7 mouse cellular contexts compared by ENCODE assay signal in genomic region chr11:51945548-51945947, GRCm38 (mm10). TPM values are rescaled to one million over a fixed set of nuclear protein-coding genes. Genes with fewer than 3 reads are reported as not detected.
DNase-seq lines count a peak whose midpoint lies in the region; ATAC-seq lines count a peak whose summit lies in the region.

No protein-coding gene starts in this region.

- no peak overlapping the region for H3K4me2 ChIP-seq in midbrain, embryonic 12.5 days (replicated peaks)
- no peak overlapping the region for H3K4me2 ChIP-seq in midbrain, embryonic 14.5 days (ENCODE audit: low read length)
- H3K4me2 ChIP-seq in heart, embryonic 15.5 days, result peak overlapping the region; percentile 37
- no peak overlapping the region for H3K4me2 ChIP-seq in liver, embryonic 12.5 days

- H3K4me1 ChIP-seq in midbrain, embryonic 12.5 days, result peaks cover 12% of the 10 kb centered on the region
- H3K4me1 ChIP-seq in midbrain, embryonic 14.5 days (ENCODE audit: control insufficient read depth, insufficient read depth, low read length), result peaks cover 7% of the 10 kb centered on the region
- peaks cover 26% of the 10 kb centered on the region for H3K4me1 ChIP-seq in heart, embryonic 15.5 days (replicated peaks)
- H3K4me1 ChIP-seq in liver, embryonic 12.5 days, result peaks cover 15% of the 10 kb centered on the region

- no peak overlapping the region for H3K9ac ChIP-seq in midbrain, embryonic 12.5 days (replicated peaks)
- no peak overlapping the region for H3K9ac ChIP-seq in midbrain, embryonic 14.5 days (replicated peaks; ENCODE audit: low read length)
- H3K9ac ChIP-seq in heart, embryonic 15.5 days, result no peak overlapping the region; the same call in 1 of the 2 replicates
- H3K9ac ChIP-seq in liver, embryonic 12.5 days, result no peak overlapping the region

- no peak overlapping the region for H3K4me3 ChIP-seq in midbrain, embryonic 12.5 days
- H3K4me3 ChIP-seq in midbrain, embryonic 14.5 days (replicated peaks; ENCODE audit: low read depth, low read length), result no peak overlapping the region
- H3K4me3 ChIP-seq in heart, embryonic 15.5 days, result no peak overlapping the region
- no peak overlapping the region for H3K4me3 ChIP-seq in liver, embryonic 12.5 days

- WGBS in midbrain, embryonic 12.5 days, result 64% methylated on average over 8 of the region's 8 CpGs
- WGBS in midbrain, embryonic 14.5 days, result 50% methylated on average over 8 of the region's 8 CpGs
- WGBS in heart, embryonic 15.5 days, result 5% methylated on average over 8 of the region's 8 CpGs
- WGBS in liver, embryonic 12.5 days (ENCODE audit: insufficient replicate concordance), result 22% methylated on average over 8 of the region's 8 CpGs

- H3K27ac ChIP-seq in midbrain, embryonic 12.5 days (replicated peaks), result 0 out of 2 replicates have a peak overlapping the region, but pooled peaks have one; percentile 3
- no peak overlapping the region for H3K27ac ChIP-seq in midbrain, embryonic 14.5 days (replicated peaks; ENCODE audit: low read depth, low read length)
- H3K27ac ChIP-seq in heart, embryonic 15.5 days, result peak overlapping the region; percentile 70
- H3K27ac ChIP-seq in liver, embryonic 12.5 days, result no peak overlapping the region

- no peaks in the 10 kb centered on the region for H3K36me3 ChIP-seq in midbrain, embryonic 12.5 days
- H3K36me3 ChIP-seq in midbrain, embryonic 14.5 days (ENCODE audit: control insufficient read depth, insufficient read depth, low read length), result no peaks in the 10 kb centered on the region
- H3K36me3 ChIP-seq in heart, embryonic 15.5 days, result no peaks in the 10 kb centered on the region
- H3K36me3 ChIP-seq in liver, embryonic 12.5 days, result no peaks in the 10 kb centered on the region

- H3K9me3 ChIP-seq in midbrain, embryonic 12.5 days, result no peaks in the 10 kb centered on the region
- H3K9me3 ChIP-seq in midbrain, embryonic 14.5 days (ENCODE audit: control insufficient read depth, low read length), result no peaks in the 10 kb centered on the region
- no peaks in the 10 kb centered on the region for H3K9me3 ChIP-seq in heart, embryonic 15.5 days (replicated peaks)
- no peaks in the 10 kb centered on the region for H3K9me3 ChIP-seq in liver, embryonic 12.5 days (replicated peaks)

- ATAC-seq in midbrain, embryonic 12.5 days (ENCODE audit: low FRiP score, low read depth), result no peak
- ATAC-seq in midbrain, embryonic 14.5 days (ENCODE audit: low FRiP score, low TSS enrichment), result no peak
- peak; percentile 51; the same call in 1 of the 2 replicates for ATAC-seq in heart, embryonic 15.5 days (replicated peaks; ENCODE audit: insufficient number of reproducible peaks, insufficient read depth, low FRiP score, low read depth)
- no peak for ATAC-seq in liver, embryonic 12.5 days

- H3K27me3 ChIP-seq in midbrain, embryonic 12.5 days, result no peaks in the 10 kb centered on the region; the same call in 1 of the 2 replicates
- no peaks in the 10 kb centered on the region for H3K27me3 ChIP-seq in midbrain, embryonic 14.5 days (ENCODE audit: control insufficient read depth, insufficient read depth, low read length)
- H3K27me3 ChIP-seq in heart, embryonic 15.5 days, result 0 out of 2 replicates have a peak, but pooled peaks cover 3% of the 10 kb centered on the region
- H3K27me3 ChIP-seq in liver, embryonic 12.5 days (replicated peaks), result peaks cover 31% of the 10 kb centered on the region

- DNase-seq in midbrain, embryonic 14.5 days, result no peak
- DNase-seq in cerebellum, postnatal 14 days, result peak; percentile 55 to 72
- peak; percentile 72 to 73 for DNase-seq in right cerebral cortex, adult 2 months (ENCODE audit: low spot score in 2 of 2)
- no peak for DNase-seq in spleen, adult 18-20 months

RNA-seq across cellular contexts. Expression of gene Cdkn2aipnl, which starts 21.9 kb away (rescaled TPM):
- polyA plus RNA-seq in midbrain, embryonic 12.5 days (2016; fragmentation: Nextera tagmentation; extraction: Ambion mirVana), result 110 and 117 TPM in 2 replicates
- 102 and 125 TPM in 2 replicates for polyA plus RNA-seq in midbrain, embryonic 14.5 days (2014; fragmentation: Nextera tagmentation; extraction: Ambion mirVana)
- polyA plus RNA-seq in heart, embryonic 15.5 days (2015; fragmentation: Nextera tagmentation; extraction: Ambion mirVana), result 60.6 and 69.0 TPM in 2 replicates
- 75.0 and 77.3 TPM in 2 replicates for polyA plus RNA-seq in liver, embryonic 12.5 days (2016; fragmentation: Nextera tagmentation; extraction: Ambion mirVana)

RNA-seq across cellular contexts. Expression of gene Ube2b, which starts 55.0 kb away (rescaled TPM):
- polyA plus RNA-seq in midbrain, embryonic 12.5 days (2016; fragmentation: Nextera tagmentation; extraction: Ambion mirVana), result 232 and 244 TPM in 2 replicates
- polyA plus RNA-seq in midbrain, embryonic 14.5 days (2014; fragmentation: Nextera tagmentation; extraction: Ambion mirVana), result 183 and 186 TPM in 2 replicates
- 243 and 292 TPM in 2 replicates for polyA plus RNA-seq in heart, embryonic 15.5 days (2015; fragmentation: Nextera tagmentation; extraction: Ambion mirVana)
- polyA plus RNA-seq in liver, embryonic 12.5 days (2016; fragmentation: Nextera tagmentation; extraction: Ambion mirVana), result 113 and 116 TPM in 2 replicates

RNA-seq across cellular contexts. Expression of gene Cdkl3, which starts 58.5 kb away (rescaled TPM):
- 17.2 and 17.9 TPM in 2 replicates for polyA plus RNA-seq in midbrain, embryonic 12.5 days (2016; fragmentation: Nextera tagmentation; extraction: Ambion mirVana)
- 28.8 and 32.9 TPM in 2 replicates for polyA plus RNA-seq in midbrain, embryonic 14.5 days (2014; fragmentation: Nextera tagmentation; extraction: Ambion mirVana)
- polyA plus RNA-seq in heart, embryonic 15.5 days (2015; fragmentation: Nextera tagmentation; extraction: Ambion mirVana), result 9.8 and 10.2 TPM in 2 replicates
- polyA plus RNA-seq in liver, embryonic 12.5 days (2016; fragmentation: Nextera tagmentation; extraction: Ambion mirVana), result 2.1 and 2.6 TPM in 2 replicates

Comparison
In these comparisons a context has a peak if more than half of its experiments do, and no peak if none do; other contexts are left out.
1. H3K27ac ChIP-seq: peak in midbrain, embryonic 12.5 days (single experiment) and heart, embryonic 15.5 days (single experiment); none in midbrain, embryonic 14.5 days (single experiment) and liver, embryonic 12.5 days (single experiment).
2. DNase-seq: peak in cerebellum, postnatal 14 days (2 of 2) and right cerebral cortex, adult 2 months (2 of 2); none in midbrain, embryonic 14.5 days (single experiment) and spleen, adult 18-20 months (0 of 2).